Mouse (Mus musculus) liver, adult (tissue): ENCODE results near the gene Mtrf1.

ENCODE experiments used
- GATA4 ChIP-seq: IDR thresholded peaks from 2 replicates; pipeline ENCODE4 v1.6.1; 2014; ENCODE audit warnings: mild to moderate bottlenecking, low read length; ENCODE audit not compliant: insufficient replicate concordance

Gene Mtrf1

DNA sequence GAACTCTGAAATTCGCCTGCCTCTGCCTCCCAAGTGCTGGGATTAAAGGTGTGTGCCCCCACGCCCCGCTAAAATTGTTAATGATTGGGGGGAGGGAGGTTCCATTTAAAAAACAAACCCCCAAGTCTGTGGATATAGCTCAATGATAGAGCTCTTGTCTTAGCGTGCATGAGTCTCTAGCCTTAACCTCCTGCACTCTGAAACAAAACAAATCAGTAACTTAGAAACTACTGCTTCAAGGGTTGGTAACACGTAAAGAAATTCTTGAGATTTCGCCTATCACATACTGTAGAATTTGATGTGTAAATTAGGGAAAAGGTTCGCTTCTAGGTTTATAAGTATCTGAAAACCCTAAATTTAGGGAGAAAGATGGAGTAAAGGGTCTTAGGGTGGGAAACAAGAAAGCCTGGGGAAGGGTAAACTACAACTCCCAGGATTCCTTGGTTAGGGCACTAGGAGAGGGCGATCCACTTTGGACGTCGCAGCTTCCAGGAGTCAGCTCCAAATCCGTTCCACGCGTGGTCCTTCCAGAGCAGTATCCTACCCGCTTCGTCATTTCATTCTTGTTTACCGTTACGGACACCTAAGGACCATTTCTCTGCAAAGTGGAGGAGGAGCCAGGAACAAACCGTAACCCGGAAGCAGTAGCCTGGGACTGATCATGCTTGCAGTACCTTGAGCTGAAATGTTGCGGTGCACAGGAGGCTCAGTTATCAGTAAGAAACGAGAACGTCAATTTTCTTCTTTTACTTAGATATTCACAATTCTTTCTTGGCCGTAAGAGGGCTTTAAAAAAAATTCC, at the start of gene Mtrf1:
Gene Mtrf1, plus strand, starts transcription at position 452 of the 802 bp plus-strand sequence.
- TF ChIP-seq GATA4: no peak

GRCm38 (mm10) chr14:79358055-79358454, 39.5 kb upstream of the Mtrf1 start:
- TF ChIP-seq GATA4: no peak

DNA sequence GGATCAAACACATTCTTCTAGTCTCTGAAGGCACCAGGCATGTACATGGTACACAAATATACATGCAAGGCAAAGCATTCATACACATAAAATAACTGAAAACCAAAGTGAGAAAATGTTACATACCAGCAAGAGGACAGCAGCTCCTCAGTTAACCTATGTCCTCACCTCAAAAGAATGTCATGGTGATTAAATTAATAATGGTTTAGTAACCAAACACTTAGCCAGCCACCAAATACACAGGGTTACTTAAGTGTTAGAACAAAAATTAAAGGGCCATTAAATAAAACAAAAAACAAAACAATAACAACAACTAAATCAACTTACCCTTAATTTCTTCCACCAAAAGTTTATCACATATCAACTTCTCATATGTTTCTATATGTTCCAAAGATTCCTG, 20.5 kb upstream of the Mtrf1 start:
- TF ChIP-seq GATA4: no peak

- TF ChIP-seq GATA4: no peak
These were observed 14.5 kb upstream of the Mtrf1 start for GRCm38 (mm10) chr14:79383120-79383519.

GRCm38 (mm10) chr14:79388304-79388703, 9.3 kb upstream of the Mtrf1 start:
- no peak for TF ChIP-seq GATA4

DNA sequence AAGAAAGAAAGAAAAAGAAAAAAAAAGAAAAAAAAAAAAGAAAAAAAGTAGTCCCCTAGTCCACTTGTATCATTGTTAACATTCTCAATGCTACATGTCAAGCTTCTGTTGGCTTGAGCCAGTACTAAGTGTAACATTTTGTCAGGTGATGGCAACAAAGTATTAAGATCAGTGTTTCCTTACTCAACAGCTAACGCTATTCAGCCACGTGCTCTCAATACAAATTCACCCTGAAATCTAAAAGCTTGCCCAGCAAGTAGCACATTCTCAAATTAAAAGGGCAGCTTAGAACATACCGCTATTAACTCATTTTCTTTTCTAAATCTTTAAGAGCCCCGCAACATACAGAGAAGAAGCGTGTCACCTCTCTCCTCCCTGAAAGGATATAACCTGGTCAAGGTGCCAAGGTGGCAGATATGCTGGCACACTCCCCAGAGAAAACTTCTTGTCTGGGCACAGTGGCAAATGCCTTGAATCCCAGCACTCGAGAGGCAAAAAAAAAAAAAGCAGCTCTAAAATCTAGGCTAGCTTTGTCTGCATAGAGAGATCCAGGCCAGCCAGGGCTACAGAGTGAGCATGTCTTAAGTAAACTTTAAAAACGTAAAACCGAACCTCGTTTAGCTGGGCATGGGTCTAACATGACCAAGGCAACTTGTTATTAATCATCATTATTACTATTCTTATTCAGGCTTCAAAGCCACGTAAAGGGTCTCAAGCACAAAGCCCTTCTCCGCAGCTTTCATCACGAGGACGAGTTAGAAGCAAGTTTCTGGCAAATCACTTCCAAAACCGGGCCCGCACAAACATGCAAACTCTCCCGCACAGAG, 7.9 kb upstream of the Mtrf1 start:
- TF ChIP-seq GATA4: no peak

DNA sequence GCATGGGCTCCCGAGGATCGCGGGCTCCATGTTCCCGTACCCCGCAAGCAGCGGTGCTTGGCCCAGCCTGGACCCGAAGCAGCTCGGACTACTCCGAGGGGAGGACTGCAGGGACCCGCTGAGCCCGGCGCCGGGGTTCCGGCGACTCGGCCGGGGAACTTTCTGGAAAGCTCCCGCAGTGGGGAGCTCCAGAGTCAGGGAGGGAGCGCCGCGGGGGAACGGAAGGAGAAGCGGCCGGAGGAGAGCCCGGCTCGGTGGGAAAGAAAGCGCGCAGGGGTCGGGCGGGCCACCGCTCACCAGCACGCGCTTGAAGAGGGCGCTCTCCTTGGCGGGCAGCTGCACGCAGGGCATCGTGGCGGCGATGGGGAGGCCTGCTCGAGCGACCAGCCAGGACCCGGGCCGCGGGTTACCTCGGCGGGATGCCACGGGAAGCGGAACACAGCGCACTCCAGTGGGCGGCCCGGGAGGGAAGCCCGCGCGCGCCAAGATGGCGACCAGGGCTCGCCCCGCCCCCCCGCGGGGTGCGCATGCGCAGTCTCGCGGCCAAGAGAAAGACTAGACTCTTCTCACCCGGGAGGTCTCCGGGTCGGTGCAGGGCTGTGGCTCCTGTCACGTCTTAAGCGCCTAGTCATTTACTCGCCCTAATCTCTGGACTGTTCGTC, 7.2 kb upstream of the Mtrf1 start, which contains the start of gene Naa16:
Gene Naa16, minus strand, starts transcription at position 514 of the 662 bp plus-strand sequence.
- peak; percentile 51; the same call in 1 of the 2 replicates for TF ChIP-seq GATA4

GRCm38 (mm10) chr14:79393289-79393688, 4.3 kb upstream of the Mtrf1 start:
- TF ChIP-seq GATA4: no peak

GRCm38 (mm10) chr14:79394564-79394963, 3.0 kb upstream of the Mtrf1 start:
- no peak for TF ChIP-seq GATA4

DNA sequence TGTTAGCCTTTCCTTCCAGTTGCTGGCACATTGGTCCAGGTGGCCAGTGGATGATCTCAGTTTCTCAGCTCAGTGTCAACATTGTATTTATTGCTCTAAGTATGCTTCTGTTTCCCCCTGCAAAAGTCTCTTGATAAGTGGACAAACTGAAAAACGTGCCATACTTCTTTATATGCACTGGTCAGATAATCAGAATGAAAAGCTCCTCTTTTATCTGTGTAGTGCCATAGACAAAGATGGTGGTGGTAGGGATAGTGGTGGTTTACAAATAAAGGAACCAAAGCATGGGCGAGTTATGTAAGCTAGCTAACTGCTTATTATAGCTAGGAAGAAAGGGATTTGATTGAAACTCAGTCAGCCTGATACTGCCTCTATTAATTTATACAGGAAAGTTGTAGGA, 10.1 kb downstream of the Mtrf1 start:
- TF ChIP-seq GATA4: no peak

DNA sequence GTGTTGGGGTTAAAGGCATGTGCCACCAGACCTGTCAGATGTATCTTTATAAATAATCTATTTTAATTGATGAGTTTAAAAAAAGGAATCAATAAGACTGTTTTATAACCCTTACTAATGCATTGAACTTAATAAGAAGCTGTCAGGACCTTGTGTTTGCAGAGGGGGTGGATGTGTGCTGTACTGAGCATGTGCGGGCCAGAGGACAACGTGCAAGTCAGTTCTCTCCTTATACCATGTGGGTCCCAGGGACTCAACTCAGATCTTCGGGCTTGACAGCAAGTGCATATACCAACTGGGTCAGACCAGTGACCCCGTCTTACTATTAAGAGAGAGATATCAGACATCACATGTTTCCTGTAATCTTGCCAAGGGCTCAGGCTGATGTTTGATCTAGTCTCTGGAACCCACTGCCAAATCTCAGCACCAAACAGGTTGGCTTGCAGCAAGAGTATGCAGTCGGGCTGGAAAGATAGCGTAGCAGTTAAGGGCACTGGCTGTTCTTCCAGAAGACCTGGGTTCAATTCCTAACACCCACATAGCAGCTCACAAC, 11.8 kb downstream of the Mtrf1 start:
- TF ChIP-seq GATA4: no peak

DNA sequence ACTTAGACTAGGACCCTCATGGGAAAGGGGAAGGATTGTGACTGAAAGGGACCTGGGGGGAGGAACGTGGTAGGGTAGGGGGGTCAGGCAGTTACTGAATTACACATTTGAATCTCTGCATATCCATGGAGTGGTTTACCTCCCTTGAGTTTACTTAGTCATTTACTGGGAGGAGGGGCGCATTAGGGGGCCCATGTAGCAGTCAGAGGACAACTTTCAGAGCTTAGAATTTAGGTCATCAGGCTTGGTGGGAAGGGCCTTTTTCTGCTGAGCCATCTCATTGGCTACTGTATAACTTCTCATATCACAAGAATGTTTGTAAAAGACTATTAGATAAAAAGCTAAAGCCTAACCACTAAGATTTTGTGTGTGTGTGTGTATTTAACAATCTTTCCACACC, 13.1 kb downstream of the Mtrf1 start:
- no peak for TF ChIP-seq GATA4

DNA sequence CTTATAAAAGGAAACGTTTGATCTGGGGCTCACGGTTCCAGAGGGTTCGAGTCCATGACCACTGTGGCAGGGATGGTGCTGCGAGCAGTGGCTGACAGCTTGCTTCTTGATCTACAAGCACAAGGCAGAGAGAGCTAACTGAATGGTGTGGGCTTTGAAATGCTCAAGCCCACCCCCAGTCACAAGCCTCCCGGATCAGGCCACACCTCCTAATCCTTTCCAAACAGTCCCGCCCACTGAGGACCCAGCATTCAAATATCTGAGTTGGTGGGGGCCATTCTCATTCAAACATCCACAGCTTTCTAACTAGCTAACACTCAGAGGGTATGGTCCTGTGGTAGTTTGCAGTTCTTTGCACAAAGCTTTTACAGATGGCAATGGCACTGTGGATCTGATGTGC, 15.5 kb downstream of the Mtrf1 start:
- no peak for TF ChIP-seq GATA4

DNA sequence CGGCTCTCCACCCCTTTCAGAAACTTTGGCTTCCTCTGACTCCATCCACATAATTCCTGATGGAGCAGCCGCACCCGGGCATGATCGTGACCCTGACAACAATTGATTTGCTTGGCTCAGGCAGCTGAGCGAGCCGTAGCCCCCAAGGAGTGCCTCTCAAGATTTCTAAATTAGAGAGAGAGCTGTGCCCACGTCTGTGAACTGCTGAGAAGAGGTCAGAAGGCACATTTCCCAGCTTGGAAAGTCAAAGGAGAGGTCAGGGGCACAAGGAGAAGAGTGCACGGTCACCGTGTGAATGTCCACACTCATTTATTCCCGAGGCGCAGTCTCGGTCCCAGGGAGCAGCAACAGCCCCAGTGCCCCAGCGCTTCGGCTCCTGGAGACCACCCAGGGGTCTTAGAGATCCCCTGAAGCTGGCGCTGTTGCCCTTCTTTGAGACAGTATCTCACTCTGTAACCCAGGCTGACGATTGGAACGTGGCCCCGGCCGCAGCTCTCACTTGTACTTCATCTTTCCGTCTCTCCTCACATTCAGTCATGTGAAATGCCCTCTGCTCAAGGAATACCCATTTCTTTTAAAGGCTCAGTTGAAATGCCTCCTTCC, 22.6 kb downstream of the Mtrf1 start:
- no peak for TF ChIP-seq GATA4
